Mouse (Mus musculus): ENCODE results near the gene Parp1. TPM values are rescaled to one million over a fixed set of nuclear protein-coding genes. Genes with fewer than 3 reads are reported as not detected.

Gene Parp1
- polyA plus RNA-seq (2014; fragmentation: Nextera tagmentation; extraction: Ambion mirVana), result 276 and 281 TPM in 2 replicates

DNA sequence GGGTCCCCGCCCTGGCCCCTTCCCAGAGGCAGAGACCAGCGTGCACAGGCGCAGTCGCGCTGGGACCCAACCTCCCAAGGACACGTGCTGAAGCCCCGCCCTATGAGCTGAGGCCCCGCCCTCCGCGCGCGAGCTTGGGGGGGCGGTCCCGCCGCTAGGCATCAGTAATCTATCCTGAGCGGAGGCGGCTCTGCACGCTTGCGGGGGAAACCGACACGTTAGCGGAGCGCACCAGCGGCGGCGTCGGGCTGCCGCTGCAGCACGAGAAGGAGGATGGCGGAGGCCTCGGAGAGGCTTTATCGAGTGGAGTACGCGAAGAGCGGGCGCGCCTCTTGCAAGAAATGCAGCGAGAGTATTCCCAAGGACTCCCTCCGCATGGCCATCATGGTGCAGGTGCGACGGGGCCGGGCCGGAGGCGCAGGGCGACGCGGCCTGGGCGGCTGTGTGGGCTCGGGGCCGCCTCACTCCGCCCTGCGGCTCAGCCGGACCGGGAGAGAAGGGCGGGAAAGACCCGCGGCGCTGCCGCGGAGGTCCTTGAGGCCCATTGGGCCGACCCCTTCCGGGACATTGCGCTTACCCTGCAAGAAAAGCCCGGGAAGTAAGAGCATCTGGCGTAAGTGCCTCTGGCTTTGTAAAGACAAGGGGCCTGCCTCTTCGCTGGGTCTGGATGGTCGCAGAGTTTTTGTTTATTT is at the start of gene Parp1:
Gene Parp1, plus strand, starts transcription at position 164 of the 692 bp plus-strand sequence.
- H3K4me3 ChIP-seq (ENCODE audit: low read depth, low read length), result peak within 1 kb of the TSS; percentile 85
- peaks cover 8% of the 10 kb centered on the region for H3K36me3 ChIP-seq (ENCODE audit: control insufficient read depth, insufficient read depth, low read length)
- DNase-seq (ENCODE audit: low spot score) (peak; percentile 99), ATAC-seq (replicated peaks; ENCODE audit: low FRiP score) (peak; percentile 96)
- peak within 1 kb of the TSS; percentile 92 for H3K9ac ChIP-seq (ENCODE audit: low read length)
- H3K27ac ChIP-seq (ENCODE audit: low read depth, low read length), result peak within 1 kb of the TSS; percentile 83
- no peaks in the 10 kb centered on the region for H3K27me3 ChIP-seq (ENCODE audit: control insufficient read depth, insufficient read depth, low read length)
- WGBS, result under 1% methylated on average over 66 of the region's 67 CpGs
- H3K9me3 ChIP-seq (ENCODE audit: control insufficient read depth, low read length), result no peaks in the 10 kb centered on the region
- peak within 1 kb of the TSS; percentile 74 for H3K4me2 ChIP-seq (ENCODE audit: low read depth, low read length, severe bottlenecking)
- H3K4me1 ChIP-seq (replicated peaks; ENCODE audit: control insufficient read depth, insufficient read depth, low read length), result peaks cover 10% of the 10 kb centered on the region

- H3K9me3 ChIP-seq (ENCODE audit: control insufficient read depth, low read length), result no peaks in the 10 kb centered on the region
- ATAC-seq (replicated peaks; ENCODE audit: low FRiP score) (no peak), DNase-seq (ENCODE audit: low spot score) (no peak)
- H3K36me3 ChIP-seq (ENCODE audit: control insufficient read depth, insufficient read depth, low read length), result no peaks in the 10 kb centered on the region
- no peaks in the 10 kb centered on the region for H3K27me3 ChIP-seq (ENCODE audit: control insufficient read depth, insufficient read depth, low read length)
- no peak overlapping the region for H3K4me2 ChIP-seq (ENCODE audit: low read depth, low read length, severe bottlenecking)
- H3K4me3 ChIP-seq (ENCODE audit: low read depth, low read length), result no peak overlapping the region
- no peak overlapping the region for H3K9ac ChIP-seq (ENCODE audit: low read length)
- 90% methylated on average over 8 of the region's 8 CpGs for WGBS
- H3K27ac ChIP-seq (ENCODE audit: low read depth, low read length), result no peak overlapping the region
- no peaks in the 10 kb centered on the region for H3K4me1 ChIP-seq (replicated peaks; ENCODE audit: control insufficient read depth, insufficient read depth, low read length)
These were observed 49.2 kb upstream of the Parp1 start for GRCm38 (mm10) chr1:180519520-180519919.

- Histone ChIP-seq H3K9ac (ENCODE audit: low read length) (no peak overlapping the region), H3K27me3 (ENCODE audit: control insufficient read depth, insufficient read depth, low read length) (no peaks in the 10 kb centered on the region), H3K9me3 (ENCODE audit: control insufficient read depth, low read length) (no peaks in the 10 kb centered on the region), H3K36me3 (ENCODE audit: control insufficient read depth, insufficient read depth, low read length) (no peaks in the 10 kb centered on the region), H3K4me3 (ENCODE audit: low read depth, low read length) (no peak overlapping the region), H3K4me1 (replicated peaks; ENCODE audit: control insufficient read depth, insufficient read depth, low read length) (no peaks in the 10 kb centered on the region), H3K4me2 (ENCODE audit: low read depth, low read length, severe bottlenecking) (no peak overlapping the region), H3K27ac (ENCODE audit: low read depth, low read length) (no peak overlapping the region)
- WGBS, result 50% methylated on average over 7 of the region's 7 CpGs
- no peak for DNase-seq (ENCODE audit: low spot score)
- ATAC-seq (replicated peaks; ENCODE audit: low FRiP score), result no peak
These were observed 48.5 kb upstream of the Parp1 start for GRCm38 (mm10) chr1:180520190-180520589.

DNA sequence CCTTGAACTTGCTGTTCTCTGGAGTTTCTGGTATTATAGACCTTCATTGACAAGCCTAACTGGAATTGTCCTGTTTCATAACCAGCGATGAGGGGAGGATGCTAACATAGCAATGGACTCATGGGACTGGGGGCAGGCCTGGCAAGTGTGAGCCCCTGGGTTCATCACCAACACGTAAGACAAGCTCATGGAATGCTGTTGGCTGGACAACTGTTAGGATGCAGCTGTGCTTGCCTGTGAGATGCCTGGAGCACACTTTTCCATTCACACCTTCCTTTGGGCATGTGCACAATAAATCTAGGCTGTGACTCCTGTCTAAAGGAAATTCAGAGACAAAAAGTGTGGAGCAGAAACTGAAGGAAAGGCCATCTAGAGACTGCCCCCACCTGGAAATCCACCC is 45.4 kb upstream of the Parp1 start:
- Histone ChIP-seq H3K4me2 (ENCODE audit: low read depth, low read length, severe bottlenecking) (no peak overlapping the region), H3K27ac (ENCODE audit: low read depth, low read length) (no peak overlapping the region), H3K27me3 (ENCODE audit: control insufficient read depth, insufficient read depth, low read length) (no peaks in the 10 kb centered on the region), H3K9me3 (ENCODE audit: control insufficient read depth, low read length) (no peaks in the 10 kb centered on the region), H3K4me1 (replicated peaks; ENCODE audit: control insufficient read depth, insufficient read depth, low read length) (no peaks in the 10 kb centered on the region), H3K9ac (ENCODE audit: low read length) (no peak overlapping the region), H3K36me3 (ENCODE audit: control insufficient read depth, insufficient read depth, low read length) (no peaks in the 10 kb centered on the region), H3K4me3 (ENCODE audit: low read depth, low read length) (no peak overlapping the region)
- ATAC-seq (replicated peaks; ENCODE audit: low FRiP score) (no peak), DNase-seq (ENCODE audit: low spot score) (no peak)
- WGBS, result 96% methylated on average over 2 of the region's 2 CpGs

GRCm38 (mm10) chr1:180525301-180525700 is 43.4 kb upstream of the Parp1 start:
- Histone ChIP-seq H3K27ac (ENCODE audit: low read depth, low read length) (no peak overlapping the region), H3K9ac (ENCODE audit: low read length) (no peak overlapping the region), H3K4me2 (ENCODE audit: low read depth, low read length, severe bottlenecking) (no peak overlapping the region), H3K27me3 (ENCODE audit: control insufficient read depth, insufficient read depth, low read length) (no peaks in the 10 kb centered on the region), H3K9me3 (ENCODE audit: control insufficient read depth, low read length) (no peaks in the 10 kb centered on the region), H3K36me3 (ENCODE audit: control insufficient read depth, insufficient read depth, low read length) (no peaks in the 10 kb centered on the region), H3K4me3 (ENCODE audit: low read depth, low read length) (no peak overlapping the region), H3K4me1 (replicated peaks; ENCODE audit: control insufficient read depth, insufficient read depth, low read length) (no peaks in the 10 kb centered on the region)
- 73% methylated on average over 1 of the region's 1 CpGs for WGBS
- no peak for DNase-seq (ENCODE audit: low spot score)
- no peak for ATAC-seq (replicated peaks; ENCODE audit: low FRiP score)

DNA sequence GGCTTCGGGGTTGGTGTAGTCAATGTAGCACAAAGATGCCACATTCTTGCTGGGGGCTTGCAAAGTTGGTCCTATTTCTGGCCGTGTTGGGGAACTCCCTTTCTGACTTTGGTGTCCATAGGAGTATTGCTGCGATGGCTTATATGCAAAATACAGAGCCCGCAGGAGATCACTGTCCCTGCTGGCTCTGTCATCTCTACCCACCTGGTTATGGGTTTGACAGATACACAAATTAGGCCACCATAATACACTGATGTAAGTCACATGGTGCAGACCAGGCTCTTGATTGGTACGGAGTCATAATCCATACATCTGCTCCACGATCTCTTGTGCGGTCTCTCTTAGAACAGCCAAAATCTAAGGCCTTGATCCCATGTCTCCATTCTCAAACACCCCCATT is 38.9 kb upstream of the Parp1 start:
- WGBS, result 90% methylated on average over 7 of the region's 7 CpGs
- H3K9ac ChIP-seq (ENCODE audit: low read length), result no peak overlapping the region
- no peak for DNase-seq (ENCODE audit: low spot score)
- H3K36me3 ChIP-seq (ENCODE audit: control insufficient read depth, insufficient read depth, low read length), result no peaks in the 10 kb centered on the region
- H3K4me2 ChIP-seq (ENCODE audit: low read depth, low read length, severe bottlenecking), result no peak overlapping the region
- no peak overlapping the region for H3K4me3 ChIP-seq (ENCODE audit: low read depth, low read length)
- no peaks in the 10 kb centered on the region for H3K27me3 ChIP-seq (ENCODE audit: control insufficient read depth, insufficient read depth, low read length)
- H3K4me1 ChIP-seq (replicated peaks; ENCODE audit: control insufficient read depth, insufficient read depth, low read length), result no peaks in the 10 kb centered on the region
- ATAC-seq (replicated peaks; ENCODE audit: low FRiP score), result no peak
- H3K27ac ChIP-seq (ENCODE audit: low read depth, low read length), result no peak overlapping the region
- peaks cover 3% of the 10 kb centered on the region; the same call in 1 of the 2 replicates for H3K9me3 ChIP-seq (ENCODE audit: control insufficient read depth, low read length)

- no peak overlapping the region for H3K4me3 ChIP-seq (ENCODE audit: low read depth, low read length)
- 71% methylated on average over 8 of the region's 8 CpGs for WGBS
- H3K4me1 ChIP-seq (replicated peaks; ENCODE audit: control insufficient read depth, insufficient read depth, low read length), result no peaks in the 10 kb centered on the region
- H3K27me3 ChIP-seq (ENCODE audit: control insufficient read depth, insufficient read depth, low read length), result no peaks in the 10 kb centered on the region
- DNase-seq (ENCODE audit: low spot score), result no peak
- no peak for ATAC-seq (replicated peaks; ENCODE audit: low FRiP score)
- no peak overlapping the region for H3K27ac ChIP-seq (ENCODE audit: low read depth, low read length)
- H3K9ac ChIP-seq (ENCODE audit: low read length), result no peak overlapping the region
- no peaks in the 10 kb centered on the region for H3K36me3 ChIP-seq (ENCODE audit: control insufficient read depth, insufficient read depth, low read length)
- H3K9me3 ChIP-seq (ENCODE audit: control insufficient read depth, low read length), result peaks cover 3% of the 10 kb centered on the region; the same call in 1 of the 2 replicates
- no peak overlapping the region for H3K4me2 ChIP-seq (ENCODE audit: low read depth, low read length, severe bottlenecking)
These were observed 38.1 kb upstream of the Parp1 start for GRCm38 (mm10) chr1:180530457-180531263.

DNA sequence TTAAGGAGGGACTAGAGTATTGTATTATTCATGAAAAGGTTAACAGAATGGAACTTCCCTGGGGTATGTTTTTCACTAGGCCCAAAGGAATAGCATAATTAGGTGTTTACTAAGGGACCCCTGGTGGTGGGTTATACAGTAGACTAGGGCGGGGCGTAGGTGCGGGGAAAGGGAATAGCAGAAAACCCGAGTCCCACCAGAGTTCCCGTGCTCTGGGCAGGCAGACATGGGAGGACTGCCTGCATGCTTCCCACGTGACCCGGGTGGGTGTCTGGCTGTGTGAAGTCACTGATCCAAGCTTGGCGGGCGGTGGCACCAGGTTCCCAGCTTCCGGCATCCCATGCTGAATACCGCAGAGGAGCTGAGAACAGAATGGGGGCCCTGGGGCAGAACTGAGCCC is 36.1 kb upstream of the Parp1 start:
- WGBS, result 96% methylated on average over 11 of the region's 11 CpGs
- Histone ChIP-seq H3K27me3 (ENCODE audit: control insufficient read depth, insufficient read depth, low read length) (no peaks in the 10 kb centered on the region), H3K4me3 (ENCODE audit: low read depth, low read length) (no peak overlapping the region), H3K36me3 (ENCODE audit: control insufficient read depth, insufficient read depth, low read length) (no peaks in the 10 kb centered on the region), H3K9ac (ENCODE audit: low read length) (no peak overlapping the region), H3K9me3 (ENCODE audit: control insufficient read depth, low read length) (peaks cover 3% of the 10 kb centered on the region; the same call in 1 of the 2 replicates), H3K4me2 (ENCODE audit: low read depth, low read length, severe bottlenecking) (no peak overlapping the region), H3K4me1 (replicated peaks; ENCODE audit: control insufficient read depth, insufficient read depth, low read length) (no peaks in the 10 kb centered on the region), H3K27ac (ENCODE audit: low read depth, low read length) (no peak overlapping the region)
- DNase-seq (ENCODE audit: low spot score) (no peak), ATAC-seq (replicated peaks; ENCODE audit: low FRiP score) (no peak)
